Mouse (Mus musculus) left cerebral cortex, postnatal 36 days (tissue): ENCODE measurements at regions not wholly inside any gene's neighbourhood (a gene's known extent, or its start where the extent isn't known, plus 50 kb on each side); places are given as distances from the start of the nearest gene placed in this dataset.

Experiments used
- DNase-seq, 2 experiments: peaks; one replicate each; pipeline ENCODE4 v3.0.0; 2021 to 2022; ENCODE audit warnings: low spot score in 2 of 2, mixed read lengths in 1 of 2
- intact Hi-C: fragments of 180-260 bp; cut with DNase I; formaldehyde crosslinking; loops from one replicate; pipeline ENCODE4 v1.15.1; 2025

GRCm38 (mm10) chr7:116816494-116816893 is 312.3 kb downstream of the Nucb2 start:
- peak in 1 of 2 experiments; percentile 14 for DNase-seq
- intact Hi-C loops = no loop called here

- no peak for DNase-seq
- intact Hi-C loops = no loop called here
Observed at GRCm38 (mm10) chr7:116817991-116818390, 313.8 kb downstream of the Nucb2 start.

GRCm38 (mm10) chr7:116820613-116821012 is 316.4 kb downstream of the Nucb2 start:
- no peak for DNase-seq
- intact Hi-C loops = no loop called here

- intact Hi-C loops = no loop called here
- DNase-seq = no peak
Observed at GRCm38 (mm10) chr7:116842894-116843293, 338.7 kb downstream of the Nucb2 start.

- no peak for DNase-seq
- intact Hi-C loops = no loop called here
Observed at GRCm38 (mm10) chr7:116847846-116848730, 343.9 kb downstream of the Nucb2 start.

- intact Hi-C loops = no loop called here
- DNase-seq = peak; percentile 6 to 9
Observed at GRCm38 (mm10) chr7:116853351-116853750, 349.2 kb downstream of the Nucb2 start.

GRCm38 (mm10) chr7:116857141-116857540 is 353.0 kb downstream of the Nucb2 start:
- DNase-seq = peak; percentile 40 to 70

GRCm38 (mm10) chr7:116857744-116858143 is 353.6 kb downstream of the Nucb2 start:
- intact Hi-C loops = no loop called here
- peak in 1 of 2 experiments; percentile 6 for DNase-seq

More at GRCm38 (mm10) chr7:116857141-116857540, 353.0 kb downstream of the Nucb2 start:
- intact Hi-C loops = no loop called here

- no peak for DNase-seq
- intact Hi-C loops = no loop called here
Observed at GRCm38 (mm10) chr7:116882268-116882964, 378.2 kb downstream of the Nucb2 start.

GRCm38 (mm10) chr7:116893846-116894245 is 389.7 kb downstream of the Nucb2 start:
- intact Hi-C loops = no loop called here
- DNase-seq = no peak

- intact Hi-C loops = no loop called here
Observed at GRCm38 (mm10) chr7:116915797-116916196, 411.6 kb downstream of the Nucb2 start.

GRCm38 (mm10) chr7:116917921-116918670 is 413.9 kb downstream of the Nucb2 start:
- DNase-seq = no peak
- intact Hi-C loops = no loop called here

More at GRCm38 (mm10) chr7:116915797-116916196, 411.6 kb downstream of the Nucb2 start:
- DNase-seq = no peak

- intact Hi-C loops = no loop called here
- no peak for DNase-seq
Observed at GRCm38 (mm10) chr7:116946448-116946847, 434.3 kb upstream of the Xylt1 start.

- DNase-seq = peak; percentile 26 to 47
- intact Hi-C loops = no loop called here
Observed at GRCm38 (mm10) chr7:116959196-116959895, 421.4 kb upstream of the Xylt1 start.

- DNase-seq = peak; percentile 15 to 21
- intact Hi-C loops = no loop called here
Observed at GRCm38 (mm10) chr7:116963839-116964238, 416.9 kb upstream of the Xylt1 start.

- intact Hi-C loops = no loop called here
- DNase-seq = no peak
Observed at GRCm38 (mm10) chr7:116991351-116991750, 389.4 kb upstream of the Xylt1 start.

- no peak for DNase-seq
- intact Hi-C loops = no loop called here
Observed at GRCm38 (mm10) chr7:116992166-116992565, 388.6 kb upstream of the Xylt1 start.

- DNase-seq = no peak
Observed at GRCm38 (mm10) chr7:116995770-116996169, 385.0 kb upstream of the Xylt1 start.

GRCm38 (mm10) chr7:117003167-117003566 is 377.6 kb upstream of the Xylt1 start:
- intact Hi-C loops = no loop called here

More at GRCm38 (mm10) chr7:116995770-116996169, 385.0 kb upstream of the Xylt1 start:
- intact Hi-C loops = no loop called here

More at GRCm38 (mm10) chr7:117003167-117003566, 377.6 kb upstream of the Xylt1 start:
- DNase-seq = no peak
